Mouse (Mus musculus) telencephalon, adult 2 months (tissue): ENCODE data around the gene Rhot1.
"Not testable (repeated sequence)": the region's sequence is repeated elsewhere in the genome, so short reads cannot be mapped to it uniquely, and the experiment has no call there.

ENCODE experiments used
- DNase-seq: peaks from one replicate; pipeline ENCODE4 v3.0.0-alpha.2; 2011; ENCODE audit warnings: low read depth, low spot score

Rhot1 gene

DNA sequence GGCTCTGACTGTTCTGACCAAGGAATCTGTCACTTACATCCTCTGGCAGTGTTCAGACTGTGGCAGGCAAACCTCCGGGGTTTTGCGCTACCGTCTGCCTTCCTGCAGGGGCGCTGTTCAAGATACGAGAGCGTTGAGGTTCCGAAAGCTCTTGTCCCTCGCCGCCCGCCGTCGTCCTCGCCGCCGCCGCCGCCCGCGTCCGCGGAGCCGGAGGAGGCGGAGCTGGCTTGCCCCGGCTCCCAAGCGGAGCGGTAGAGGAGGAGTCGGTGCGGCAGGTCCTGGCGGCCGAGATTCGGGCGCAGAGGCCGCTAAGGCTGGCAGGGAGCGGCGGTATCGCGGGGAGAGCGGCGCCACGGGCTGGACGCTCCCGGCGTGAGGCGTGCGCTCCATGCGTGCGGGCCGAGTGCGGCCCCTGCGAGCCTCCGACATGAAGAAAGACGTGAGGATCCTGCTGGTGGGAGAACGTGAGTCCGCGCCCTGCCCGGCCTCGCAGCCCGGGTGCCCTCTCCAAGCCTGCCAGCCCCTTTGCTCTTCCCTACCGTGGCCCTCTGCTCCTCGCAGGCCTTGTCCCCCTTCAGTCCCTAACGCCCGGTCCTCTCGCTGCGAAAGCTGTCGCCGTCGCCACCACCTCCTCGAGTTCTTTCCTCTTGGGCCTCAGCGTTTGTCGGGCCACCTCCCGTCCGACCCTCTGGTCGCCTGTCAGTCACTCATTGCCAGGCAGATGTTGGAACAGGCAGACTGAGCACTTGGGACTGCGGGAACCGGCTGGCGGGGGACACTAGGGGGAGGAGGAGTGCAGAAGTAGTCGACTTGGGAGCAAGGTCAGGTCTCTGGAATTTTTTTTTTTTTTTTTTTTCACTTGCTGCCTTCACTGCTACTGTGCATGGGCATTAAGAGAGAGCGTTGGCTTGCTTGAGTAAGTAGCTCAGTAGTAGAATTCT, at the start of gene Rhot1:
TSS of gene Rhot1 (plus strand) at position 160 of the 941 bp plus-strand sequence.
- peak; percentile 86 for DNase-seq

GRCm38 (mm10) chr11:80161041-80161440, 47.8 kb upstream of the Rhot1 start:
- DNase-seq, result no peak

GRCm38 (mm10) chr11:80163362-80164116, 45.3 kb upstream of the Rhot1 start:
- no peak for DNase-seq

DNA sequence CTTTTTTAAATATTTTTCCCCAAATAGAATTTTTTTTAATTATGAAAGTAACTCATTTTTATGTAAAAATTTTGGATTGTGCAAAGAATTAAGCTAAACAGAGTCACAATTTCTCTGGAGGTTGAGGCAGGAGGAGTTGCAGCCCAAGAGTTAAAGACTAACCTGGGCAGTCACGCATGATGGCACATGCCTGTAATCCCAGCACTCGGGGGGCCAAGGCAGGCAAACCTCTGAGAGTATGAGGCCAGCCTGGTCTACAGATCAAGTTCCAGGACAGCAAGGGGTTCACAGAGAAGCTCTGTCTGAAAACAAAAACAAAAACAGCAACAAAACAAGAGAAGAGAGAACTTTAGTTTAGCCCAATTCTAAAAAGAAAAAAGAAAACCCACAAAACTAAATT, 44.6 kb upstream of the Rhot1 start:
- no peak for DNase-seq

- no peak for DNase-seq
Observed at GRCm38 (mm10) chr11:80168121-80168520, 40.7 kb upstream of the Rhot1 start.

DNA sequence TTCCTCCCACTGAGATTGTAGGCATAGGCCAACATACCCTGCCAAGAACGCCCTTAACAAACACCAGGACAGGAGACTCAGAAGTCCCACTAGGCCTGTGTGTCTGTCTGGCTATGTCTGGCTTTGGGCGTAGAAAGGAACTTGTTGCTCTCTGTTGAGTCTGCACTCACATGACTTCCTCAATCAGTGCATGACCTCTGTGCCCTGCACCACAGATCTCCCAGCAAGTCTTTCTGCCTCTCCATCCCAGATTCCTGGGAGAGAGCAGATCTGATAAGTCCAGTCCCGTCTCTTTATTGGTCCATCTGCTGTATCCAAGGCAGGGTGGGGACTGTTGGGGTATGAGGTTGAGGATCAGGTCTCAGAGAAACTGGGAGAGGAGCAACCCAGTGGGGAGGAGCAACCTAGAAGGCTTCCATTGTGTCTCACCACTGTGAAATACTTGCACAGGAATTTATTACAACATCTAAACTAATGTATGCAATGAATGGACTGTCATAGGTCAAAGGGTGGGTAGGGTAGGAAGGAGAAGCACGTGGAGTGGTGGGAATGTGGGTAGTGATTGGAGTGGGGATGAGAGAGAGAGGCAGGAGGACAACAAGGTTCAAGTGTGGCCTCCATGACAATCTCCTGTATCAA, 40.1 kb upstream of the Rhot1 start:
- DNase-seq, result no peak

DNA sequence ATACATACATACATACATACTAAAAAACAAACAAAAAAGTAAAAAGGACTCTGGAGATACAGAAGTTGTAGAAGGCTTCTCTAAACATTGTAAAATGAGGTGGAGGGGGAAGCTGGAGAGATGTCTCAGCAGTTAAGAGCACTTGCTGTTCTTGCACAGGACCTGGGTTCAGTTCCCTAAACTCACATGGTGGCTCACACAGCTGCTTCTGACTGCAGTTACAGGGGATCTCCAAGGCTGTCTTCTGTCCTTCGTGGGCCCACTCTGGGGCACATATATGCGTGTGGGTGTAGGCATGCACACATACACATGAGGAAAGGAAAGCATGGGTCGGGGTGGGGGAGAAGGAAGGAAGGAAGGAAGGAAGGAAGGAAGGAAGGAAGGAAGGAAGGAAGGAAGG, 39.2 kb upstream of the Rhot1 start:
- DNase-seq, result no peak

- no peak for DNase-seq
Observed at GRCm38 (mm10) chr11:80170351-80170750, 38.5 kb upstream of the Rhot1 start.

- DNase-seq, result no peak
Observed at GRCm38 (mm10) chr11:80171884-80172283, 36.9 kb upstream of the Rhot1 start.

GRCm38 (mm10) chr11:80173963-80174670, 34.7 kb upstream of the Rhot1 start:
- no peak for DNase-seq

DNA sequence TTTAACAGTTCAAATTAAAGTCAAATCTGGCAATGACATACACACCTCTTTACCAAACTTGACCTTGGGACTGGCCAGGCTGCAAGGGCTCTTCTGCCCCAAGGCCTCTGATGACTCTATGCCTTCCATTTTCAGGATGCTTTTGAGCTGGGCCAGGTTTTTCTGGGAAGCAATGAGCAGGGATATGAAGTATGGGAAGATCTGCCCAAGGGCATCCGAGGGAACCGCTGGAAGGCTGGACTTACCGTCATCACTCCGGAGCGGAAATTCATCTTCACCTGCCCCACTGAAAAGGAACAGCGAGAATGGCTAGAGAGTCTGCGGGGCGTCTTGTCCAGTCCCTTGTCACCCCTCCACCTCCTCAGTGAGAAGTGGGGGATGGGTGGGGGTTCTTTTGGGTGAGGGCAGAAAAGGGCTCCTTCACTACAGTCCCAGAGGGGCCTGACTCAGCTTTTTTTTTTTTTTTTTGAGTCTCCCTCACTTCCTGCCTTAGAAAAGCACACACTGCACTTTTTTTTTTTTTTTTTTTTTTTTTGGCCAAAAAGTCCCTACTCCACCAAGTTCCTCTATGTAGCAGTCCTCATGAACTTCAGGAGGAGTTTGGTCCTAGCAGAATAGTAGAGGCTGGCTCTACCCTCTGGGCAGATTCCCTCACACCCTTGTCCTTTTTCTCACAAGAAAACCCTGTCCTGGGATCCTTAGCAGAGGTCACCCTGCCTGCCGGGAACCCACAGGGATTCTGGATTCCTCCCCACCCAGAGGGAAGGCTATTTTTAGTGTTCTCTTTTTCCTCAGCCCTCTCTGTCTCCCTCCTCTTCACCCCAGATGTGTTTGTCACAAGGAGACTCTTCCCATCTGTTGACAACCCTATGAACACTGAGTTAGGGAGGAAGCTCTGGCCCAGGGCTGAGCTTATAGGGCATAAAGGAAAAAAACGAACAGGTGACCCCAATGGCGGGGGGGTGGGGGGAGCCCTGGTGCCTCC, 31.6 kb upstream of the Rhot1 start:
- peak; percentile 33 for DNase-seq

DNA sequence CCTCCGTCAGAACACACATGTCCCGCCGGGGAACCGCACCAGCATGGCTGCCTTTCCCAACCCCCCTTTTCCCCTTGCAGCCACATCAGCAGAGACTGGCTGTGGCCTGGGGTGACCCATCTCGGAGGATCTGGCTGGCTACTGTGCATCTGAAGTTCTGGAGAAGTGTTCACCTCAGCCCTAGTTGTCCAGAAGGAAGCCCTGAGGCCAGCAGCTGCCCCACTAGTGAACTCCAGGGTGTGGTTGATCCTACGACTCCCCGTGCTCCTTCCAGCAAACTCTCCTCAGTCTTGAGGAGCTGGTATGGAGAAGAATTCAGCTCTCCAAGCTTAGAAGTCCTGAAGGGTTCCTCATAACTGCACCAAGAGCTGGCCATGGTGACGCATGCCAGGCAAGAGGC, 30.5 kb upstream of the Rhot1 start:
- DNase-seq, result no peak

DNA sequence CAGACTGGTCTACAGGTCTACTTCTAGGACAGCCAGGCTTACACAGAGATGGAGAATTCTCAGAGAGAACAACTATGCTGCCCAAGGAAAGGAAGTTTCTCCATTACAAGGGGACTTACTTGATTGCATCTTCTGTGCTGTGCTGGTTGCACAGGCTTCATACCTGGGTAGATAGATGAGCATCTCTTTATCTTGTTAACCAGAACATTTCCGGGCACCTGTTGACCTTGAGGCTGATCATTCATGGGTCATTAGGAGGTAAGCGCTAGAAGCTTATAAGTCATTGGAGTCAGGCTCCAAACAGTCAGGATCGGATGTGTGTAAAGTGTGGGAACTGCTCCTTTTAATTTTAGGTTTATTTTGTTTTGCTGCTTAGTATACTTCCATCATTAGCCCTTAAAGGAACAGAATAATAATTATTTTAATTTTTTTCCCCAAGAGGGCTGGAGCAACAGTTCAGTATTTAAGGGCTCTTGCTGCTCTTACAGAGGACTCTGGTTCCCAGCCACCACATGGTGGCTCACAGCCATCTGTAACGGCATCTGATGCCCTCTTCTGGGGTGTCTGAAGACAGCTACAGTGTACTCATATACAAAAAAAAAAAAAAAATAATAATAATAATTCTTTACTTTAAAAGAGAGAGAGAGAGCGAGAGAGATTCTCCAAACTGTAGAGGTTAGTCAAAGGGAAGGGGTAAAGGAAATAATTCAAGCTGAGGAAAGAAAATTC, 27.6 kb upstream of the Rhot1 start:
- no peak for DNase-seq

DNA sequence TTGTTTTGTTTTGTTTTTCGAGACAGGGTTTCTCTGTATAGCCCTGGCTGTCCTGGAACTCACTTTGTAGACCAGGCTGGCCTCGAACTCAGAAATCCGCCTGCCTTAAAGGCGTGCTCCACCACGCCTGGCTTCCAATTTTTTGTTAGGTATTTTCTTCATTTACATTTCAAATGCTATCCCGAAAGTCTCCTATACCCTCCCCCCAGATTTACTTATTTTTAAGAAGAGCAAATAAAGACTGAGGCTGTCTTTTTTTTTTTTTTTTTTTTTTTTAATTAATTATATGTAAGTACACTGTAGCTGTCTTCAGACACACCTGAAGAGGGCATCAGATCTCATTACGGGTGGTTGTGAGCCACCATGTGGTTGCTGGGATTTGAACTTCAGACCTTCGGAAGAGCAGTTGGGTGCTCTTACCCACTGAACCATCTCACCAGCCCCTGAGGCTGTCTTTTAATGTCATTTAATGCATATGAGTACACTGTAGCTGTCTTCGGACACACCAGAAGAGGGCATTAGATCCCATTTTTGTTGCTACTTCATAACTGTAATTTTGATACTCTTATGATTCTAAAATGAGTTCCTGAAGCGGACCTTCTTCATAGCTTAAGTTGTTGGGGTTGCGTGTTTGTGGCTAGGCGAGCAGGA, 25.6 kb upstream of the Rhot1 start:
- DNase-seq, result not testable (repeated sequence)

DNA sequence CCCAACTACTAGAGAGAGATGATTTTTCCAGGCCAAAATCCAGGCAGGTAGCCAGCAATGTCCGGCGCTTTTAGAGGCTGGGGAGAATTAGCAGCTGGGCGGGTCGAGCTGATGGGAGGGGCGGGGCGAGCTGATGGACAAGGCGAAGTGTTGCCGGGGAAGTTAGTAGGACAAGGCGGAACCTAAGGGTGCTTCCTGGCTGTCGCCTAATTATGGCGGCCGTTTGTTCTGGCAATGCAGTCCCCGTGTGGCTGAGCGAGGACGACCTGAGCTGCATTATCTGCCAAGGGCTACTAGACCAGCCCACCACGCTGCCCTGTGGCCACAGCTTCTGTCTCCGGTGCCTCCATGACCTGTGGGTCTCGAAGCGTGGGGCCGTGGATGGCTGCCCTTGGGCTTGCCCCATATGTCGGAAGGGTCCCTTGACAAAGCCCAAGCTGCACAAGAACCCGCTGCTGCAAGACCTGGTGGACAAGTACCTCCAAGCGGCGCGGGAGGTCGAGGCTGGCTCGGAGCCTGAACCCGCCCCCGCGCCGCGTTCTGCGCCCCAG, 25.0 kb upstream of the Rhot1 start, which contains the start of gene Rnf135:
TSS of gene Rnf135 (plus strand) at position 147 of the 551 bp plus-strand sequence.
- DNase-seq, result peak; percentile 70

- no peak for DNase-seq
Observed at GRCm38 (mm10) chr11:80184531-80185071, 24.2 kb upstream of the Rhot1 start.

DNA sequence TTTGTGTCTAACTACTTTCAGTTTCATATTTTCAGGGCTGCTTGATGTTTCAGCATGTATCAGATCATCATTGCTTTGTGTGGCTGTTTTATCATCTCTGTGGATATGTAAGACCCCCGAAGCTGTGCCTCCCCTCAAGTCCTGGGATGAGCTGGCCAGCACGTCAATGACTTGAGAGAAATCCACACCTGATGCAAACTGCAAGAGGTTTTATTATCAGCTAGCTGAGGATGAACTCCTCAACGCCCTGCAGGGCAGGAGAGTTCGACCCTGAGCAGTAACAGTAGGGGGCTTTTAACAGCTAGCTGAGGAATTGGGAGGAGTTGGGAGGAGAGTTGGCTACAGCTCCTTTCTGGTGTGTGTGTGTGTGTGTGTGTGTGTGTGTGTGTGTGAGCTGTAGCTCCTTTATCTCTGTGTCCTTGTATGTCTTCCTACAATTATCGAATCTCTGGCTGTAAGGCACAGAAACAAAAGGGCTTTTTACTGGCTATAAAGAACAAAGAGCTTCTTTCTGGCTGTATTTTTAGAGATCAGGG, 23.3 kb upstream of the Rhot1 start:
- DNase-seq, result not testable (repeated sequence)

- DNase-seq, result no peak
Observed at GRCm38 (mm10) chr11:80190280-80190679, 18.5 kb upstream of the Rhot1 start.
